Mouse (Mus musculus) midbrain, embryonic 16.5 days (tissue): ENCODE results near the gene Pex26. TPM values are rescaled to one million over a fixed set of nuclear protein-coding genes. Genes with fewer than 3 reads are reported as not detected.

Experiments
- ATAC-seq: fragments of 200-750 bp; cut with Nextera tagmentation; 2 replicates; pipeline ENCODE4 v1.8.0; 2017; ENCODE audit warnings: moderate TSS enrichment
- H3K27ac ChIP-seq: fragments of 300-500 bp; sonication (generic); 2 replicates; pipeline ENCODE4 v1.5.1; 2014; ENCODE audit warnings: mild to moderate bottlenecking, low read length, mixed read lengths
- H3K27me3 ChIP-seq: fragments of 300-500 bp; sonication (generic); 2 replicates; pipeline ENCODE4 v1.6.1; 2014; ENCODE audit warnings: low read depth, low read length, mixed read lengths; ENCODE audit not compliant: control insufficient read depth, insufficient read depth
- H3K36me3 ChIP-seq: fragments of 300-500 bp; sonication (generic); 2 replicates; pipeline ENCODE4 v1.6.1; 2014; ENCODE audit warnings: mild to moderate bottlenecking, low read length, moderate library complexity, mixed read lengths; ENCODE audit not compliant: control insufficient read depth, insufficient read depth
- H3K4me1 ChIP-seq: fragments of 300-500 bp; sonication (generic); 2 replicates; pipeline ENCODE4 v1.6.1; 2014; ENCODE audit warnings: mild to moderate bottlenecking, low read length, mixed read lengths; ENCODE audit not compliant: control insufficient read depth, insufficient read depth
- H3K4me2 ChIP-seq: fragments of 300-500 bp; sonication (generic); 2 replicates; pipeline ENCODE4 v1.6.1; 2014; ENCODE audit warnings: mild to moderate bottlenecking, low read length, mixed read lengths
- H3K4me3 ChIP-seq: fragments of 300-500 bp; sonication (generic); 2 replicates; pipeline ENCODE4 v1.5.1; 2014; ENCODE audit warnings: low read depth, mild to moderate bottlenecking, low read length, moderate library complexity, mixed read lengths
- H3K9ac ChIP-seq: fragments of 300-500 bp; sonication (generic); 2 replicates; pipeline ENCODE4 v1.6.1; 2014; ENCODE audit warnings: low read depth, low read length, mixed read lengths
- H3K9me3 ChIP-seq: fragments of 300-500 bp; sonication (generic); replicated peaks from 2 replicates; pipeline ENCODE4 v1.6.1; 2014; ENCODE audit warnings: mild to moderate bottlenecking, low read length, mixed read lengths; ENCODE audit not compliant: control insufficient read depth, poor library complexity, severe bottlenecking
- WGBS: fragments of 180-500 bp; shearing (Covaris S2); extraction: QIAGEN DNeasy Blood & Tissue Kit; methylation state at CpG from one replicate; pipeline ENCODE4 v1.1.7; 2014; 5-methylcytosine and 5-hydroxymethylcytosine counted together
- polyA plus RNA-seq: library from polyadenylated mRNA; unstranded; fragments of >200 nt; fragmentation: Nextera tagmentation; extraction: Ambion mirVana; gene quantifications from 2 replicates; pipeline ENCODE4 v1.2.1, GENCODE M21; 2015

The Pex26 gene
- polyA plus RNA-seq, 1 experiment from 2014 or later, result 18.6 TPM

DNA sequence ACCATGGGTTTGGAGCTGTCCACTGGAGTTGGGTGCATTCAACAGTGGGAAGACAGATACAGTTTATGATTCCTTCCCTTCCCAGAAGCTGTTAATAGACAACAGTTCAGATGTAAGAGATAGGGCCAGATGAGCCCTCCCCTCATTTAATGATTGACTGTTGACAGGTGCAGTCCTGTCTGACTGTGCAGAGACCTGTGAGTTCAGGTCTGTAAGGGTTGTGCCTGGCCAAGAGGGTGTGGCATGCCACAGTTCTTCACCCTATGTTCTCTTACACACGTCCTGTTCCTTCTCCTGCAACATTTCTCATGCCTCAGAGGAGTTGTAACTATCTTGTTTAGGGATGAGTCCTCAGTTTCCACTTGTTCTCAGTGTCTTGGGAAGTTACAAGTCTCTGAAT is 49.2 kb downstream of the Pex26 start:
- no peak overlapping the region for H3K27ac ChIP-seq
- no peaks in the 10 kb centered on the region for H3K9me3 ChIP-seq
- H3K4me1 ChIP-seq, result no peaks in the 10 kb centered on the region
- WGBS, result 90% methylated on average over 1 of the region's 1 CpGs
- H3K9ac ChIP-seq, result no peak overlapping the region
- no peak overlapping the region for H3K4me3 ChIP-seq
- ATAC-seq, result no peak
- no peak overlapping the region for H3K4me2 ChIP-seq
- H3K36me3 ChIP-seq, result no peaks in the 10 kb centered on the region
- no peaks in the 10 kb centered on the region for H3K27me3 ChIP-seq

DNA sequence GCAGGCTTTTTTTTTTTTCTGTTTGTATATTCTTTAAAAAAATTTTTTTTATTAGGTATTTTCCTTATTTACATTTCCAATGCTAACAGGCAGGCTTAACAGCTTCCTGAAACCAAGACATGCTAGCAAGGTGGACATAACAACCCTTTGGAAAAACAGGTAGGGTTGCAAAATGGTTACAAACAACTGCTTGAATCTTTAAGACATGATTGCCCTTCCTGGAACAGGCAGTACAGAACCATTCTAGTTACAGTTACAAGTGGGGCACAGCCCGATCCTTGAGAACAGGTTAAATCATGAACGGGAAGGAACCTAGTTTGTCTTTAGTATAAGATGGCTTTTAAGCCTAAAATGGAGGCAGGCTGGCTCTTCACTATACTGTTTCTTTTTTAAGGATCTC is 52.9 kb downstream of the Pex26 start:
- no peak overlapping the region for H3K4me3 ChIP-seq
- 91% methylated on average over 2 of the region's 2 CpGs for WGBS

DNA sequence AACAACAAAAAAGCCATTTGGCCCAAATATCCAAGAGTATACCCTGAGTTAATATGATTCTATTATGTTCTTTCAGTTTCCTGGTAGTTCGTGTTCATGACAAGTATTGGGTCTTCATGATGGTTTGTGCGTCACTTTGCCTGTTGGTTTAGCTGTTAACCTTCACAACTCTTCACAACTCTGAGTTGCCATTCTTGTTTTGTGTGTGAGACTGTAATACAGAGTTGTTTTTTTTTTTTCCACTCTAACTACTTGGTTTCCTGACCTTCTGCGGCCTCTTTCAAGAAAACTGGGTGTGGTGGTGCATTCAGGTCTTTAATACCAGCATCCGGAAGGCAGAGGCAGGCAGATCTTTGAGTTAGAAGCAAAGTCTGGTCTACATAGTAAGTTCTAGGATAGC is 54.7 kb downstream of the Pex26 start:
- Histone ChIP-seq H3K4me3 (no peak overlapping the region), H3K9ac (no peak overlapping the region), H3K36me3 (no peaks in the 10 kb centered on the region), H3K27ac (no peak overlapping the region), H3K4me1 (no peaks in the 10 kb centered on the region), H3K9me3 (no peaks in the 10 kb centered on the region), H3K27me3 (no peaks in the 10 kb centered on the region), H3K4me2 (no peak overlapping the region)
- WGBS, result 96% methylated on average over 4 of the region's 4 CpGs
- no peak for ATAC-seq

More for the DNA sequence above, 52.9 kb downstream of the Pex26 start:
- Histone ChIP-seq H3K36me3 (no peaks in the 10 kb centered on the region), H3K27me3 (no peaks in the 10 kb centered on the region), H3K9ac (no peak overlapping the region), H3K9me3 (no peaks in the 10 kb centered on the region), H3K27ac (no peak overlapping the region), H3K4me2 (no peak overlapping the region), H3K4me1 (no peaks in the 10 kb centered on the region)
- no peak for ATAC-seq

DNA sequence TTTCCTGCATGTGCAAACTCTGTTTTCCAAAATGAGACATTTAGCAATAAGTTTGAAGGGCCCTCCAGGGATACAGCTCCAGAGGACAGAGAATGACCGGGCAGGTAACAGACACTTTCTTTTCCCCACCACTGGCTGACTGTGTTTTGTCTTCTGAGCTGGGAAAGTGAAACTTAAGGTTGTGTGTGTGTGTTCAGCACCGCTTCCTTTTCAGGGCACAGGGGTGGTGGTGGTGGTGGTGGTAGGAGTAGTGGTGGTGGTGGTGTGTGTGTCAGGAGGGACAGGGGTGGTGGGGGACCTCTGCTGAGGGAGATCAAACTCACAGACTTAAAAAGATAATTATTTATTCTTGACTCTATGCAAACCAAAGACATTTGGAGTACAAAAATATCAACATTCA is 58.3 kb downstream of the Pex26 start:
- H3K4me3 ChIP-seq, result no peak overlapping the region
- H3K36me3 ChIP-seq, result no peaks in the 10 kb centered on the region
- ATAC-seq, result no peak
- no peaks in the 10 kb centered on the region for H3K9me3 ChIP-seq
- no peak overlapping the region for H3K27ac ChIP-seq
- WGBS, result 83% methylated on average over 2 of the region's 2 CpGs
- H3K27me3 ChIP-seq, result no peaks in the 10 kb centered on the region
- H3K4me2 ChIP-seq, result no peak overlapping the region
- H3K9ac ChIP-seq, result no peak overlapping the region
- peaks cover 4% of the 10 kb centered on the region; the same call in 1 of the 2 replicates for H3K4me1 ChIP-seq

DNA sequence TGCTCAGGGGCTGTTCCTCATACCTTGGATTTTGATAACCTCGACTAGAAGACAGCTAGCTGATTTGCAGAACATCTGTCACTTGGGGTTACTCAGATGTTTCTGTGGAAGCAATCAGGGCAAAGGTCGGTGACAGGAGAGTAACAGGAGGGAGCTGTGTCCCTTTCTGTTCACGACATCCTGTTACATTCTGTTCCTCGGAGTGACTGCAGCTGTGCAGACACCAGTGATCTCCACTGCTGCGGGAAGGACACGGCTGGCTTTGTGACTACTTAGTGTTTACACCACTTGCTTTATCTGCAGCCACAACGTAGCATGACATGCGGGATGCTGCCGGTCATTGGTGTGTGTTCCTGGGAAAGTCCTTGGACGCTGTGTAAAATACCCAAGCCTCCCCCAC is 59.7 kb downstream of the Pex26 start:
- no peak overlapping the region for H3K27ac ChIP-seq
- H3K27me3 ChIP-seq, result no peaks in the 10 kb centered on the region; the same call in 1 of the 2 replicates
- no peaks in the 10 kb centered on the region for H3K36me3 ChIP-seq
- H3K9me3 ChIP-seq, result no peaks in the 10 kb centered on the region
- peaks cover 4% of the 10 kb centered on the region; the same call in 1 of the 2 replicates for H3K4me1 ChIP-seq
- WGBS, result 73% methylated on average over 10 of the region's 10 CpGs
- no peak overlapping the region for H3K9ac ChIP-seq
- ATAC-seq, result no peak
- H3K4me3 ChIP-seq, result no peak overlapping the region
- H3K4me2 ChIP-seq, result no peak overlapping the region

DNA sequence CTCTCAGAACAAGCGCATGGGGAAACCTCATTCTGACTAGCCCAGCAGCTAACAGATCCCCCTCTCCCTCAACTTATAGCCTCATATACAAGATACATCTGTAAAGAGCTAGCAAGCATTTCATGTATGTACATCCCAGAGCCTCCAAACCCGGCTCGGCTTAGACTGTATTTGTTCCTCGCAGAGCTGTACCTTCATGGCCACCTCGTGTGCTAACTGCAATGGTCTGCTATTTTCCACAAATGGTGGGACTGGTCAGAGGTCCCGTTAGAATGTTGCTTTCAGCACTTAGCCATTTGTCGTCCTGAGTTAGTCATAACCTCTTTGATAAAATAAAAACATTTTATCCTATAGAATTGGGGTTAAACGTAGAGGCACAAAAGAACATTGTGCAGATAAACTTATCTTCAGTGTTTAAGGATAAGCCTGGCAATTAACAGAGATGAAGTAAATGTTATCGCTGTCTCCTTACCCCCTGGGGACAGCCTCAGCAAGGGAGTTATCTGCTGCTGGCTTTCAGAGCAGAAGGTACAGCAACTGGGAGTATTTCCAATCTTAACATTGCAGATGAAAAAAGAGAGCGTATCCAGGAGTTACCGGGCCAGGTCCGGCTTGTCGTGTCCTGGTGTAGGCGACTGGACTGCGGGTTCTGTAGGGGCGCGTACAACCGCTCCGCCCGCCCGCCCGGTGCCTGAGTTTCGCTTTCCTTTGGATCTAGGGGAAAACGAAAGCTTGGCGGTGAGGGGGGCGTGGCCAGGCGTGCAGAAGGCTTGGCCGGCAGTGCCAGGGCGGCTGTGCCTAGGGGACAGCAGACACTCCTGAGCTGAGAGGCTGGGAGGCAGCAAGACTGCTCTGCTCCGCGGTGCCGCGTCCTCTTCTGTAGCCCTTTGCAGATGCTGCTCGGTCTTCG is 61.9 kb downstream of the Pex26 start, which contains the start of gene Usp18:
TSS of gene Usp18 (plus strand) at position 780 of the 910 bp plus-strand sequence.
- WGBS, result 9% methylated on average over 35 of the region's 35 CpGs
- peak; percentile 94 for ATAC-seq
- H3K27ac ChIP-seq, result no peak within 1 kb of the TSS

DNA sequence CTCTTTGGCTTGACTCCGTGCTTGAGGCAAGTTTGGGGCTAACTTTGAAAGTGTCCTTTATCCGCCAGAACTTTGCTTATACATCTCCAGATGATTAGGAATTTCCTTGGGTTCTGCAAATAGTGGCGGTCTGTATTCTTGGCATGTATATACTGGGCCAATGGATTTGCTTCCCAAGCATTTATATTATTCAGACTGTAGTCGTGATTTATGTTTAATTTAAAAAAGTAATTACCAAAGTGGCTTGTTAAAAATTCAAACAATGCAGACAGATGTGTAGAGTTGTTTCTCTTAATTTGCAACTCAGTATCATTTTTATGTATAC is 62.5 kb downstream of the Pex26 start:
- 15% methylated on average over 4 of the region's 4 CpGs for WGBS
- Histone ChIP-seq H3K4me1 (peaks cover 4% of the 10 kb centered on the region; the same call in 1 of the 2 replicates), H3K4me3 (peak overlapping the region; percentile 47), H3K27ac (no peak overlapping the region), H3K9me3 (no peaks in the 10 kb centered on the region), H3K9ac (peak overlapping the region; percentile 52), H3K36me3 (no peaks in the 10 kb centered on the region), H3K4me2 (peak overlapping the region; percentile 90), H3K27me3 (no peaks in the 10 kb centered on the region; the same call in 1 of the 2 replicates)
- ATAC-seq, result peak; percentile 38; the same call in 1 of the 2 replicates

More for the DNA sequence above, 61.9 kb downstream of the Pex26 start, which contains the start of gene Usp18:
- Histone ChIP-seq H3K4me1 (peaks cover 4% of the 10 kb centered on the region; the same call in 1 of the 2 replicates), H3K9ac (peak within 1 kb of the TSS; percentile 52), H3K36me3 (no peaks in the 10 kb centered on the region), H3K4me2 (peak within 1 kb of the TSS; percentile 90), H3K27me3 (no peaks in the 10 kb centered on the region; the same call in 1 of the 2 replicates), H3K9me3 (no peaks in the 10 kb centered on the region), H3K4me3 (peak within 1 kb of the TSS; percentile 47)
